8 mouse cellular contexts compared by ENCODE assay signal in genomic region chr11:88098787-88099598, GRCm38 (mm10). TPM values are rescaled to one million over a fixed set of nuclear protein-coding genes. Genes with fewer than 3 reads are reported as not detected.
A peak's percentile ranks its signal among the peaks of the same experiment; 100 is the strongest.
DNase-seq lines count a peak whose midpoint lies in the region; ATAC-seq and TF ChIP-seq lines count a peak whose summit lies in the region.

No protein-coding gene starts in this region.

- no peaks in the 10 kb centered on the region for H3K36me3 ChIP-seq in E14TG2a.4 (ENCODE audit: insufficient read depth, low read length)
- H3K36me3 ChIP-seq in forebrain, embryonic 15.5 days: no peaks in the 10 kb centered on the region
- no peaks in the 10 kb centered on the region for H3K36me3 ChIP-seq in lung, embryonic 16.5 days (ENCODE audit: control insufficient read depth, insufficient read depth, low read length)

- H3K9ac ChIP-seq in forebrain, embryonic 15.5 days (replicated peaks): peak overlapping the region; percentile 81
- H3K9ac ChIP-seq in lung, embryonic 16.5 days (ENCODE audit: low read length): peak overlapping the region; percentile 85

- peak; percentile 88 for DNase-seq in heart, postnatal 4 days
- DNase-seq in layer of hippocampus, adult 9-11 months: peak; percentile 57
- DNase-seq in ovary, adult 18-20 months (ENCODE audit: low spot score): peak; percentile 56
- peak; percentile 74 for DNase-seq in thymus, postnatal 0 days (ENCODE audit: low spot score)

- peaks cover 68% of the 10 kb centered on the region for H3K27me3 ChIP-seq in E14TG2a.4 (ENCODE audit: insufficient read depth, low read length)
- H3K27me3 ChIP-seq in forebrain, embryonic 15.5 days: no peaks in the 10 kb centered on the region
- H3K27me3 ChIP-seq in lung, embryonic 16.5 days (ENCODE audit: control insufficient read depth, insufficient read depth, low read depth, low read length): no peaks in the 10 kb centered on the region; the same call in 1 of the 2 replicates

- peak overlapping the region; percentile 98 for H3K27ac ChIP-seq in brown adipose tissue, adult 24 weeks (replicated peaks; ENCODE audit: low read depth, low read length)
- peak overlapping the region; percentile 84 for H3K27ac ChIP-seq in forebrain, embryonic 15.5 days (replicated peaks)
- H3K27ac ChIP-seq in lung, embryonic 16.5 days (ENCODE audit: low read length): peak overlapping the region; percentile 84

- no peaks in the 10 kb centered on the region for H3K9me3 ChIP-seq in E14TG2a.4 (ENCODE audit: low read length)
- no peaks in the 10 kb centered on the region for H3K9me3 ChIP-seq in forebrain, embryonic 15.5 days
- no peaks in the 10 kb centered on the region for H3K9me3 ChIP-seq in lung, embryonic 16.5 days (ENCODE audit: control insufficient read depth, low read length)

- TF ChIP-seq CTCF in E14TG2a.4 (conservative IDR thresholded peaks at IDR 0.05; ENCODE audit: low read length): no peak

- peak; percentile 75 for ATAC-seq in forebrain, embryonic 15.5 days (replicated peaks)
- peak; percentile 73 for ATAC-seq in lung, embryonic 16.5 days (ENCODE audit: low read depth)

- WGBS in forebrain, embryonic 15.5 days: under 1% methylated on average over 81 of the region's 95 CpGs
- WGBS in lung, embryonic 16.5 days: under 1% methylated on average over 49 of the region's 95 CpGs

- peak overlapping the region; percentile 94 for H3K4me2 ChIP-seq in forebrain, embryonic 15.5 days (replicated peaks)
- peak overlapping the region; percentile 66 for H3K4me2 ChIP-seq in lung, embryonic 16.5 days (ENCODE audit: low read depth, low read length)

- H3K4me3 ChIP-seq in E14TG2a.4 (replicated peaks; ENCODE audit: low read length): peak overlapping the region; percentile 83
- H3K4me3 ChIP-seq in brown adipose tissue, adult 24 weeks (ENCODE audit: insufficient read depth, low read depth, low read length): peak overlapping the region; percentile 98
- peak overlapping the region; percentile 67 for H3K4me3 ChIP-seq in forebrain, embryonic 15.5 days
- H3K4me3 ChIP-seq in lung, embryonic 16.5 days (ENCODE audit: low read length): peak overlapping the region; percentile 71

- peaks cover 45% of the 10 kb centered on the region for H3K4me1 ChIP-seq in E14TG2a.4 (replicated peaks; ENCODE audit: low read depth, low read length)
- H3K4me1 ChIP-seq in brown adipose tissue, adult 24 weeks (ENCODE audit: control insufficient read depth, insufficient read depth, insufficient read length, low read length): peaks cover 11% of the 10 kb centered on the region; the same call in 1 of the 2 replicates
- H3K4me1 ChIP-seq in forebrain, embryonic 15.5 days: peaks cover 26% of the 10 kb centered on the region
- H3K4me1 ChIP-seq in lung, embryonic 16.5 days (replicated peaks; ENCODE audit: control insufficient read depth, insufficient read depth, low read length): peaks cover 25% of the 10 kb centered on the region

RNA-seq across cellular contexts. Expression of gene Cuedc1, which starts 1.1 kb away (rescaled TPM):
- polyA plus RNA-seq in brown adipose tissue, adult 24 weeks (2012; ENCODE audit: insufficient read depth, insufficient read length, missing spikeins): 7.3 and 15.9 TPM in 2 replicates
- 39.2 and 43.4 TPM in 2 replicates for polyA plus RNA-seq in forebrain, embryonic 15.5 days (2015; fragmentation: Nextera tagmentation; extraction: Ambion mirVana)
- total RNA-seq in heart, postnatal 4 days (2021): 10 to 100 TPM; 39.5 to 40.0 TPM
- polyA plus RNA-seq in lung, embryonic 16.5 days (2015; fragmentation: Nextera tagmentation; extraction: Ambion mirVana): 11.3 and 11.8 TPM in 2 replicates
- polyA plus RNA-seq in thymus, postnatal 0 days (2015; fragmentation: Nextera tagmentation; extraction: Ambion mirVana): 10.7 and 11.4 TPM in 2 replicates

RNA-seq across cellular contexts. Expression of gene Vezf1, which starts 30.9 kb away (rescaled TPM):
- 17.3 and 19.7 TPM in 2 replicates for polyA plus RNA-seq in brown adipose tissue, adult 24 weeks (2012; ENCODE audit: insufficient read depth, insufficient read length, missing spikeins)
- polyA plus RNA-seq in forebrain, embryonic 15.5 days (2015; fragmentation: Nextera tagmentation; extraction: Ambion mirVana): 60.6 and 61.4 TPM in 2 replicates
- 10 to 100 TPM; 36.7 to 41.3 TPM for total RNA-seq in heart, postnatal 4 days (2021)
- 32.9 and 38.2 TPM in 2 replicates for polyA plus RNA-seq in lung, embryonic 16.5 days (2015; fragmentation: Nextera tagmentation; extraction: Ambion mirVana)
- polyA plus RNA-seq in thymus, postnatal 0 days (2015; fragmentation: Nextera tagmentation; extraction: Ambion mirVana): 32.8 and 33.1 TPM in 2 replicates

RNA-seq across cellular contexts. Expression of gene Srsf1, which starts 51.8 kb away (rescaled TPM):
- 52.3 and 109 TPM in 2 replicates for polyA plus RNA-seq in brown adipose tissue, adult 24 weeks (2012; ENCODE audit: insufficient read depth, insufficient read length, missing spikeins)
- polyA plus RNA-seq in forebrain, embryonic 15.5 days (2015; fragmentation: Nextera tagmentation; extraction: Ambion mirVana): 342 and 347 TPM in 2 replicates
- 100 to 1,000 TPM; 207 to 224 TPM for total RNA-seq in heart, postnatal 4 days (2021)
- 257 and 272 TPM in 2 replicates for polyA plus RNA-seq in lung, embryonic 16.5 days (2015; fragmentation: Nextera tagmentation; extraction: Ambion mirVana)
- 308 and 311 TPM in 2 replicates for polyA plus RNA-seq in thymus, postnatal 0 days (2015; fragmentation: Nextera tagmentation; extraction: Ambion mirVana)

Comparison
In these comparisons a context has a peak if more than half of its experiments do, and no peak if none do; other contexts are left out.
1. Peak in every context shown above with its lines: DNase-seq, ATAC-seq, H3K4me3 ChIP-seq and H3K27ac ChIP-seq.